Mouse (Mus musculus): ENCODE measurements at regions not wholly inside any gene's neighbourhood (a gene's known extent, or its start where the extent isn't known, plus 50 kb on each side); places are given as distances from the start of the nearest gene placed in this dataset.

- Histone ChIP-seq H3K4me2 (no peak overlapping the region), H3K27ac (peak overlapping the region; percentile 47), H3K9me3 (no peaks in the 10 kb centered on the region), H3K36me3 (no peaks in the 10 kb centered on the region), H3K27me3 (no peaks in the 10 kb centered on the region), H3K9ac (no peak overlapping the region), H3K4me3 (no peak overlapping the region), H3K4me1 (peaks cover 37% of the 10 kb centered on the region)
- no peak; the same call in 1 of the 2 replicates for ATAC-seq (ENCODE audit: borderline replicate concordance, extremely low read depth, low FRiP score, low TSS enrichment)
- 44% methylated on average over 1 of the region's 1 CpGs for WGBS
These were observed 182.5 kb upstream of the Dyrk2 start for GRCm38 (mm10) chr10:119052441-119053041.

GRCm38 (mm10) chr10:119051598-119051997 lies 181.6 kb upstream of the Dyrk2 start:
- H3K27me3 ChIP-seq, result no peaks in the 10 kb centered on the region
- ATAC-seq (ENCODE audit: borderline replicate concordance, extremely low read depth, low FRiP score, low TSS enrichment), result no peak
- H3K9ac ChIP-seq, result no peak overlapping the region
- H3K36me3 ChIP-seq, result no peaks in the 10 kb centered on the region
- no peak overlapping the region for H3K4me2 ChIP-seq
- WGBS, result 56% methylated on average over 2 of the region's 2 CpGs
- H3K4me1 ChIP-seq, result peaks cover 37% of the 10 kb centered on the region
- H3K9me3 ChIP-seq, result no peaks in the 10 kb centered on the region
- peak overlapping the region; percentile 19; the same call in 1 of the 2 replicates for H3K27ac ChIP-seq
- no peak overlapping the region for H3K4me3 ChIP-seq

- no peak for ATAC-seq (ENCODE audit: borderline replicate concordance, extremely low read depth, low FRiP score, low TSS enrichment)
- Histone ChIP-seq H3K27ac (no peak overlapping the region), H3K9ac (no peak overlapping the region), H3K9me3 (no peaks in the 10 kb centered on the region), H3K4me2 (no peak overlapping the region), H3K4me3 (no peak overlapping the region), H3K4me1 (peaks cover 28% of the 10 kb centered on the region), H3K36me3 (no peaks in the 10 kb centered on the region), H3K27me3 (no peaks in the 10 kb centered on the region)
- WGBS, result 81% methylated on average over 18 of the region's 18 CpGs
These were observed 180.1 kb upstream of the Dyrk2 start for GRCm38 (mm10) chr10:119050017-119050685.

- H3K9me3 ChIP-seq, result no peaks in the 10 kb centered on the region
- no peaks in the 10 kb centered on the region for H3K36me3 ChIP-seq
- no peak overlapping the region for H3K27ac ChIP-seq
- H3K4me3 ChIP-seq, result no peak overlapping the region
- no peak overlapping the region for H3K9ac ChIP-seq
- H3K4me1 ChIP-seq, result peaks cover 16% of the 10 kb centered on the region
- no peaks in the 10 kb centered on the region for H3K27me3 ChIP-seq
- WGBS, result 66% methylated on average over 6 of the region's 6 CpGs
- no peak for ATAC-seq (ENCODE audit: borderline replicate concordance, extremely low read depth, low FRiP score, low TSS enrichment)
- no peak overlapping the region for H3K4me2 ChIP-seq
These were observed 178.8 kb upstream of the Dyrk2 start for GRCm38 (mm10) chr10:119048643-119049420.

- ATAC-seq (ENCODE audit: borderline replicate concordance, extremely low read depth, low FRiP score, low TSS enrichment), result no peak
- WGBS, result 73% methylated on average over 13 of the region's 13 CpGs
- H3K36me3 ChIP-seq, result no peaks in the 10 kb centered on the region
These were observed 175.1 kb upstream of the Dyrk2 start for GRCm38 (mm10) chr10:119045059-119045458.

GRCm38 (mm10) chr10:119043069-119043468 lies 173.1 kb upstream of the Dyrk2 start:
- Histone ChIP-seq H3K9me3 (no peaks in the 10 kb centered on the region), H3K9ac (no peak overlapping the region), H3K27ac (no peak overlapping the region), H3K4me3 (no peak overlapping the region), H3K4me2 (no peak overlapping the region), H3K36me3 (no peaks in the 10 kb centered on the region), H3K4me1 (peaks cover 4% of the 10 kb centered on the region; the same call in 1 of the 2 replicates), H3K27me3 (no peaks in the 10 kb centered on the region)
- WGBS, result 85% methylated on average over 7 of the region's 7 CpGs
- no peak for ATAC-seq (ENCODE audit: borderline replicate concordance, extremely low read depth, low FRiP score, low TSS enrichment)

More at GRCm38 (mm10) chr10:119045059-119045458, 175.1 kb upstream of the Dyrk2 start:
- Histone ChIP-seq H3K4me1 (0 out of 2 replicates have a peak, but pooled peaks cover 3% of the 10 kb centered on the region), H3K4me3 (no peak overlapping the region), H3K9ac (no peak overlapping the region), H3K27ac (no peak overlapping the region), H3K27me3 (no peaks in the 10 kb centered on the region), H3K4me2 (no peak overlapping the region), H3K9me3 (no peaks in the 10 kb centered on the region)

- Histone ChIP-seq H3K36me3 (no peaks in the 10 kb centered on the region), H3K4me2 (no peak overlapping the region), H3K27ac (peak overlapping the region; percentile 29; the same call in 1 of the 2 replicates), H3K4me1 (peaks cover 4% of the 10 kb centered on the region; the same call in 1 of the 2 replicates), H3K4me3 (no peak overlapping the region), H3K27me3 (no peaks in the 10 kb centered on the region), H3K9ac (no peak overlapping the region), H3K9me3 (no peaks in the 10 kb centered on the region)
- no peak for ATAC-seq (ENCODE audit: borderline replicate concordance, extremely low read depth, low FRiP score, low TSS enrichment)
- WGBS, result 42% methylated on average over 4 of the region's 4 CpGs
These were observed 170.2 kb upstream of the Dyrk2 start for GRCm38 (mm10) chr10:119040205-119040604.

GRCm38 (mm10) chr10:119039732-119040131 lies 169.7 kb upstream of the Dyrk2 start:
- no peaks in the 10 kb centered on the region for H3K36me3 ChIP-seq
- H3K9me3 ChIP-seq, result no peaks in the 10 kb centered on the region
- no peak overlapping the region for H3K9ac ChIP-seq
- WGBS, result 28% methylated on average over 3 of the region's 3 CpGs
- peak overlapping the region; percentile 41; the same call in 1 of the 2 replicates for H3K27ac ChIP-seq
- H3K4me2 ChIP-seq, result no peak overlapping the region
- H3K4me3 ChIP-seq, result no peak overlapping the region
- H3K27me3 ChIP-seq, result no peaks in the 10 kb centered on the region
- H3K4me1 ChIP-seq, result peaks cover 4% of the 10 kb centered on the region; the same call in 1 of the 2 replicates
- no peak for ATAC-seq (ENCODE audit: borderline replicate concordance, extremely low read depth, low FRiP score, low TSS enrichment)

GRCm38 (mm10) chr10:119038991-119039390 lies 169.0 kb upstream of the Dyrk2 start:
- no peak overlapping the region for H3K4me2 ChIP-seq
- no peaks in the 10 kb centered on the region for H3K9me3 ChIP-seq
- H3K27me3 ChIP-seq, result no peaks in the 10 kb centered on the region
- H3K27ac ChIP-seq, result no peak overlapping the region
- 64% methylated on average over 6 of the region's 6 CpGs for WGBS
- no peak overlapping the region for H3K9ac ChIP-seq
- H3K36me3 ChIP-seq, result no peaks in the 10 kb centered on the region
- no peak for ATAC-seq (ENCODE audit: borderline replicate concordance, extremely low read depth, low FRiP score, low TSS enrichment)
- no peak overlapping the region for H3K4me3 ChIP-seq
- peaks cover 4% of the 10 kb centered on the region; the same call in 1 of the 2 replicates for H3K4me1 ChIP-seq

- no peak for ATAC-seq (ENCODE audit: borderline replicate concordance, extremely low read depth, low FRiP score, low TSS enrichment)
- Histone ChIP-seq H3K9ac (no peak overlapping the region), H3K27ac (no peak overlapping the region), H3K4me2 (no peak overlapping the region), H3K27me3 (no peaks in the 10 kb centered on the region), H3K9me3 (no peaks in the 10 kb centered on the region), H3K36me3 (no peaks in the 10 kb centered on the region), H3K4me3 (no peak overlapping the region), H3K4me1 (peaks cover 4% of the 10 kb centered on the region; the same call in 1 of the 2 replicates)
- WGBS, result 87% methylated on average over 8 of the region's 8 CpGs
These were observed 167.8 kb upstream of the Dyrk2 start for GRCm38 (mm10) chr10:119037781-119038180.

- Histone ChIP-seq H3K36me3 (no peaks in the 10 kb centered on the region), H3K4me3 (no peak overlapping the region), H3K4me1 (peaks cover 11% of the 10 kb centered on the region), H3K4me2 (no peak overlapping the region), H3K27me3 (no peaks in the 10 kb centered on the region), H3K27ac (no peak overlapping the region), H3K9me3 (no peaks in the 10 kb centered on the region), H3K9ac (no peak overlapping the region)
- ATAC-seq (ENCODE audit: borderline replicate concordance, extremely low read depth, low FRiP score, low TSS enrichment), result no peak
- WGBS, result 87% methylated on average over 5 of the region's 5 CpGs
These were observed 165.9 kb upstream of the Dyrk2 start for GRCm38 (mm10) chr10:119035863-119036262.

- Histone ChIP-seq H3K9me3 (no peaks in the 10 kb centered on the region), H3K4me1 (peaks cover 7% of the 10 kb centered on the region), H3K4me3 (no peak overlapping the region), H3K9ac (no peak overlapping the region), H3K4me2 (no peak overlapping the region), H3K27ac (no peak overlapping the region), H3K27me3 (no peaks in the 10 kb centered on the region), H3K36me3 (no peaks in the 10 kb centered on the region)
- no peak for ATAC-seq (ENCODE audit: borderline replicate concordance, extremely low read depth, low FRiP score, low TSS enrichment)
- 57% methylated on average over 4 of the region's 4 CpGs for WGBS
These were observed 164.4 kb upstream of the Dyrk2 start for GRCm38 (mm10) chr10:119034396-119034795.
